Mouse (Mus musculus): ENCODE results near the gene Abcc9.

DNA sequence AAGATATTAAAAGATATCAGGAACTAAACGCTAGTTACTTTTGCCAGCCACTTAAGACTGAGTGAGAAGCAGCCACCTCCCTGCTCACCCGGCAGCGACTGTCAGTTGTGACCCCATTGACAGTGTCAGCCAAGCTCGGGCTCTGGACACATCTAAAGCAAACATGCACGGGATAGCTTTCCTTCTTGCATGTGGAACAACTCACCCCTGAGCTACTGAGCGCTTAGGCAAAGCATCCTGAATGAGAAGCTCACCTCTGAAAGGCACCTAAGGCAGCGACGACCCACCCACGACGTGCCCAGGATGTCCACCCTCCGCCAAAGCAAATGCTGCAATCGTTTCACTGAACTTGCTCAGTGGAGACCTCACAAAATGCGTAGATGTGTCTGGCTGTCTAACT is 954 bp downstream of the Abcc9 start:
- TF ChIP-seq CTCF (IDR thresholded peaks at IDR 0.05; ENCODE audit: insufficient read depth, low read depth, low read length) (no peak), POLR2A (IDR thresholded peaks at IDR 0.05; ENCODE audit: insufficient read depth, low read depth, low read length) (no peak)
